Mouse (Mus musculus) neural tube, embryonic 14.5 days (tissue): ENCODE results near the gene Cysrt1. TPM values are rescaled to one million over a fixed set of nuclear protein-coding genes. Genes with fewer than 3 reads are reported as not detected.

Experiments used
- ATAC-seq: fragments of 200-750 bp; cut with Nextera tagmentation; 2 replicates; pipeline ENCODE4 v1.8.0; 2017; ENCODE audit warnings: low read depth, mild to moderate bottlenecking, moderate TSS enrichment, moderate library complexity
- H3K27ac ChIP-seq: fragments of 300-500 bp; sonication (generic); 2 replicates; pipeline ENCODE4 v1.5.1; 2014; ENCODE audit warnings: low read depth, mild to moderate bottlenecking, control low read depth, low read length, moderate library complexity, mixed read lengths
- H3K27me3 ChIP-seq: fragments of 300-500 bp; sonication (generic); 2 replicates; pipeline ENCODE4 v1.6.1; 2014; ENCODE audit warnings: low read length; ENCODE audit not compliant: control insufficient read depth, insufficient read depth
- H3K36me3 ChIP-seq: fragments of 300-500 bp; sonication (generic); 2 replicates; pipeline ENCODE4 v1.6.1; 2014; ENCODE audit warnings: low read length, mixed read lengths; ENCODE audit not compliant: control insufficient read depth, insufficient read depth
- H3K4me1 ChIP-seq: fragments of 300-500 bp; sonication (generic); 2 replicates; pipeline ENCODE4 v1.6.1; 2014; ENCODE audit warnings: low read length; ENCODE audit not compliant: control insufficient read depth, insufficient read depth
- H3K4me2 ChIP-seq: fragments of 300-500 bp; sonication (generic); 2 replicates; pipeline ENCODE4 v1.6.1; 2014; ENCODE audit warnings: mild to moderate bottlenecking, low read depth, low read length, control low read depth
- H3K4me3 ChIP-seq: fragments of 300-500 bp; sonication (generic); 2 replicates; pipeline ENCODE4 v1.5.1; 2014; ENCODE audit warnings: low read depth, low read length, control low read depth, mixed read lengths
- H3K9ac ChIP-seq: fragments of 300-500 bp; sonication (generic); replicated peaks from 2 replicates; pipeline ENCODE4 v1.6.1; 2014; ENCODE audit warnings: low read depth, mild to moderate bottlenecking, control low read depth, low read length, mixed read lengths
- H3K9me3 ChIP-seq: fragments of 300-500 bp; sonication (generic); 2 replicates; pipeline ENCODE4 v1.6.1; 2016; ENCODE audit warnings: low read length; ENCODE audit not compliant: control insufficient read depth
- WGBS: fragments of 180-500 bp; shearing (Covaris S2); extraction: QIAGEN DNeasy Blood & Tissue Kit; methylation state at CpG from one replicate; pipeline ENCODE4 v1.1.7; 2014; 5-methylcytosine and 5-hydroxymethylcytosine counted together
- polyA plus RNA-seq: library from polyadenylated mRNA; unstranded; fragments of >200 nt; fragmentation: Nextera tagmentation; extraction: Ambion mirVana; gene quantifications from 2 replicates; pipeline ENCODE4 v1.2.1, GENCODE M21; 2014

Gene Cysrt1
- polyA plus RNA-seq, 1 experiment from 2014 or later = 0.33 TPM

DNA sequence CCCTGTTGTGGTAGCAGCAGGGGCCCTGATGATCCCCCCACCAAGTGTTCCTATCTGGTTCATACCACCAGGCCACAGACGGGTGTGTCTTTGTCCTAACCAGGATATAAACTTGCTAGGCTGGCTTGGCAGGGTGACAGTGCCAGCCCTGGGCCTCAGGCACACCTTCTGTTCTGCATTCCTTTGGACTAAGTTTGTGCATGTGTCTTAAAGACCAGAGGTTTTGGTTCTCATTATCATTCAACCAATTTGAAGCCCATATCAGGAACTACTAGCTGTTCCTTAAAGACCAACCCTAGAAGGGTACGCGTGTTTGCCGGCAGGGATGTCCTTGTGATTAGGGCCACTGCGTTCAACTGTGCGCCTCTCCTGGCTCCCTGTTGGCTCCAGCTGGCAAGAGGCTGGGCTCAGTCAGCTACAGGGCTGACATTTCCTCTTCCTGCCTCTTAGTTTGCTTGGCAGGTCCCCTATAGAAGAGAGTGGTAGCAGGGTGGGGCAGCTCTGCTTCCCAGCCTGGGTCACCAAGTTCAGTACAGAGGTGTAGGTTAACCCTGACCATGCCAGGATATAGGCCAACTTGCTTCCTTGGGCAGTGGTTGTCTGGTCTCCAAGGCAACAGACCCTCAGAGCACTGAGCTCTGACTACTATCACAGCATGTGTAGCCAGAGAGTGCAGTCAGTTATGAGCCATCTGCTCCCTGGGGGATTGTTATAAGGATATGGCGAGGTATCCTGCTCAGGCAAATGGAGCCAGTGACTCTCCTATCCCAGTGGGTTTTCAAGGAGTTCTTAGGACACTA is 44.8 kb upstream of the Cysrt1 start:
- 52% methylated on average over 7 of the region's 7 CpGs for WGBS
- no peak overlapping the region for H3K9ac ChIP-seq
- H3K9me3 ChIP-seq = no peaks in the 10 kb centered on the region
- H3K4me1 ChIP-seq = peaks cover 13% of the 10 kb centered on the region
- H3K27ac ChIP-seq = no peak overlapping the region
- ATAC-seq = no peak
- H3K4me2 ChIP-seq = no peak overlapping the region
- H3K4me3 ChIP-seq = no peak overlapping the region
- peaks cover 39% of the 10 kb centered on the region for H3K27me3 ChIP-seq
- peaks cover 27% of the 10 kb centered on the region for H3K36me3 ChIP-seq

GRCm38 (mm10) chr2:25286314-25286713 is 44.1 kb upstream of the Cysrt1 start:
- peaks cover 32% of the 10 kb centered on the region for H3K36me3 ChIP-seq
- peaks cover 13% of the 10 kb centered on the region for H3K4me1 ChIP-seq
- 95% methylated on average over 1 of the region's 1 CpGs for WGBS
- H3K27me3 ChIP-seq = peaks cover 32% of the 10 kb centered on the region
- H3K4me3 ChIP-seq = no peak overlapping the region
- no peak overlapping the region for H3K4me2 ChIP-seq
- no peak overlapping the region for H3K27ac ChIP-seq
- H3K9ac ChIP-seq = no peak overlapping the region
- H3K9me3 ChIP-seq = no peaks in the 10 kb centered on the region
- no peak for ATAC-seq

GRCm38 (mm10) chr2:25285551-25285950 is 43.3 kb upstream of the Cysrt1 start:
- peaks cover 7% of the 10 kb centered on the region for H3K4me1 ChIP-seq
- H3K27me3 ChIP-seq = peaks cover 25% of the 10 kb centered on the region
- no peak overlapping the region for H3K4me2 ChIP-seq
- 98% methylated on average over 2 of the region's 2 CpGs for WGBS
- ATAC-seq = no peak
- peaks cover 35% of the 10 kb centered on the region for H3K36me3 ChIP-seq
- H3K9ac ChIP-seq = no peak overlapping the region
- H3K4me3 ChIP-seq = no peak overlapping the region
- no peaks in the 10 kb centered on the region for H3K9me3 ChIP-seq
- no peak overlapping the region for H3K27ac ChIP-seq

GRCm38 (mm10) chr2:25278928-25279882 is 37.0 kb upstream of the Cysrt1 start:
- Histone ChIP-seq H3K4me2 (no peak overlapping the region), H3K4me1 (no peaks in the 10 kb centered on the region), H3K36me3 (peaks cover 71% of the 10 kb centered on the region), H3K9me3 (no peaks in the 10 kb centered on the region), H3K27me3 (no peaks in the 10 kb centered on the region), H3K27ac (no peak overlapping the region), H3K9ac (no peak overlapping the region), H3K4me3 (no peak overlapping the region)
- peak; percentile 50; the same call in 1 of the 2 replicates for ATAC-seq
- WGBS = 69% methylated on average over 13 of the region's 13 CpGs

GRCm38 (mm10) chr2:25273010-25273409 is 30.8 kb upstream of the Cysrt1 start:
- WGBS = 45% methylated on average over 16 of the region's 16 CpGs
- Histone ChIP-seq H3K9me3 (no peaks in the 10 kb centered on the region), H3K27me3 (no peaks in the 10 kb centered on the region), H3K9ac (peak overlapping the region; percentile 76), H3K4me2 (peak overlapping the region; percentile 95), H3K4me3 (peak overlapping the region; percentile 86), H3K4me1 (peaks cover 22% of the 10 kb centered on the region), H3K36me3 (peaks cover 45% of the 10 kb centered on the region), H3K27ac (no peak overlapping the region; the same call in 1 of the 2 replicates)
- 0 out of 2 replicates have a peak, but pooled peaks have one; percentile 1 for ATAC-seq

GRCm38 (mm10) chr2:25272515-25272914 is 30.3 kb upstream of the Cysrt1 start:
- peak overlapping the region; percentile 86 for H3K4me3 ChIP-seq
- H3K27me3 ChIP-seq = no peaks in the 10 kb centered on the region
- peak overlapping the region; percentile 76 for H3K9ac ChIP-seq
- peak overlapping the region; percentile 95 for H3K4me2 ChIP-seq
- ATAC-seq = peak; percentile 54
- H3K36me3 ChIP-seq = peaks cover 42% of the 10 kb centered on the region
- 0% methylated on average over 27 of the region's 29 CpGs for WGBS
- H3K9me3 ChIP-seq = no peaks in the 10 kb centered on the region
- peak overlapping the region; percentile 64 for H3K27ac ChIP-seq
- H3K4me1 ChIP-seq = peaks cover 27% of the 10 kb centered on the region

DNA sequence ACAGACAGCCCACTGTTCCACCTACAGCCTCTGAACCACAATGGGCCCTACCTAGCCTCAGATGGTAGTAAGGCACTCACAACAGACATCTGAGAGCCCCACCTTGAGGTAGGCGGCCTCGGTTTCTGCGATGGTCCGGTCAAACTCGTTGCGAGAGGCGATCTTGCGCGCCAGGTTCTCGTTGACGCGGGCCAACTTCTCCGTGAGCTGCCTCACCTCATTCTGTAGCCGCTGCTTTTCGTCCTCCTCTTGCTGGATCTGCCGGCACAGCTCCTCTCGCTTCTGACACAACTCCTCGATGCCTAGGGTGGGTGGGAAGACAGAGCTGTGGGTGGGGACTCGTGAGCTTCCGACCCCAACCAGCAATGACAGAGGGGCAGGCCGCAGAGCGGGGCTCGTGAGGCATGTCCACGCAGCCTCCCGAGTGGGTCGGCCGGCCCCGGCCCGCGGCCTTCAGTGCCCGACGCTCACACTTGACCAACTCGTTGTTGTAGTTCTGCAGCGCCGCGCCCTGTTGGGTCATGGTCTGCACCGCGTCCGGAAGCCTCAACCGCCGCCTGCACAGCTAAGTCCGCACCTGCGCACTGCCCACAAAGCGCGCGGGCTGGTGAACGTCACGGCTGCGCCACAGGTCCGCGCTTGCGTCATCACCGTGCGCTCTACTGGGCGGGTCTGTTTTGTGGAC is 29.7 kb upstream of the Cysrt1 start, which contains the start of the genes Ssna1 and Anapc2:
Gene Ssna1 (minus strand): TSS at position 612 of the 685 bp plus-strand sequence.
Gene Anapc2 (plus strand): TSS at position 652 of the 685 bp plus-strand sequence.
- no peaks in the 10 kb centered on the region for H3K27me3 ChIP-seq
- peak within 1 kb of the TSS; percentile 82 for H3K27ac ChIP-seq
- under 1% methylated on average over 53 of the region's 55 CpGs for WGBS
- no peaks in the 10 kb centered on the region for H3K9me3 ChIP-seq
- peak within 1 kb of the TSS; percentile 86 for H3K4me3 ChIP-seq
- peak; percentile 95 for ATAC-seq
- H3K4me2 ChIP-seq = peak within 1 kb of the TSS; percentile 95
- H3K36me3 ChIP-seq = peaks cover 36% of the 10 kb centered on the region
- H3K9ac ChIP-seq = peak within 1 kb of the TSS; percentile 76
- H3K4me1 ChIP-seq = peaks cover 32% of the 10 kb centered on the region

DNA sequence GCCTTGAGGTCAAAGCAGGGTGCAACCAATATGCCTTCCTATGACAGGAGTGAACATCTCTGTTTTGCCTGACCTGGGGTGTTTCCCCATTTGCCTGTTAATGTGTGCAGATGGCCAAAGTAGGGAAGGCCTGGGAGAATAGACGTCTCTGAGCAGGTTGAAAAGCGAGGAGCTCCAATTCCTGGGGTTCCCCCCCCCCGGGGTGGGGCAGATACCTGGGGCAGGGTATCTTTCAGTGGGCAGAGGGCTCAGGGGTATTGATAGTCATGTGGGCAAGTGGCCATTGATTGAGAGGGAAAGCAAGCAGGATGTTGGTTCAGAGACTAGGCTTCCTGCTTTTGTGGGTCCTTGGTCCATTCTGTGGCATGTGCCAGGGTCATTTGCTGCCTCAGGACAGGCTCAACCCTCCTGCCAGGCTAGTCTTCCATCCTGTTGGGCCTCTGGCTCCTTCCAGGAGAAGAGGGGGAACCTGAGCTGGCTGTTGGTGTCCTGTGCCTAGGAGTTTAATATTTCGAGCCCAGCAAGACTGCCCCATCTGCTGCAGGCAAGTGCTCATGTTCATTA is 25.6 kb upstream of the Cysrt1 start:
- H3K27ac ChIP-seq = no peak overlapping the region
- ATAC-seq = no peak
- no peak overlapping the region for H3K9ac ChIP-seq
- peaks cover 60% of the 10 kb centered on the region for H3K4me1 ChIP-seq
- H3K9me3 ChIP-seq = no peaks in the 10 kb centered on the region
- peaks cover 16% of the 10 kb centered on the region for H3K36me3 ChIP-seq
- H3K4me3 ChIP-seq = no peak overlapping the region
- 73% methylated on average over 4 of the region's 4 CpGs for WGBS
- peak overlapping the region; percentile 11; the same call in 1 of the 2 replicates for H3K4me2 ChIP-seq
- H3K27me3 ChIP-seq = no peaks in the 10 kb centered on the region
